Mouse (Mus musculus) heart, postnatal 4 days (tissue): Measurements from ENCODE around the gene Adgrl2. TPM values are rescaled to one million over a fixed set of nuclear protein-coding genes. Genes with fewer than 3 reads are reported as not detected.

Source experiments
- DNase-seq: peaks from one replicate; pipeline ENCODE4 v3.0.0; 2021
- total RNA-seq, 2 experiments: library from RNA; stranded (reverse); gene quantifications; 2 replicates each; pipeline ENCODE4 v1.2.3; 2021

The Adgrl2 gene
- total RNA-seq: 100 to 1,000 TPM; 126 to 134 TPM

GRCm38 (mm10) chr3:148990531-148991003, at the start of gene Adgrl2:
TSS of gene Adgrl2 (minus strand) at chr3:148990555.
- no peak for DNase-seq

DNA sequence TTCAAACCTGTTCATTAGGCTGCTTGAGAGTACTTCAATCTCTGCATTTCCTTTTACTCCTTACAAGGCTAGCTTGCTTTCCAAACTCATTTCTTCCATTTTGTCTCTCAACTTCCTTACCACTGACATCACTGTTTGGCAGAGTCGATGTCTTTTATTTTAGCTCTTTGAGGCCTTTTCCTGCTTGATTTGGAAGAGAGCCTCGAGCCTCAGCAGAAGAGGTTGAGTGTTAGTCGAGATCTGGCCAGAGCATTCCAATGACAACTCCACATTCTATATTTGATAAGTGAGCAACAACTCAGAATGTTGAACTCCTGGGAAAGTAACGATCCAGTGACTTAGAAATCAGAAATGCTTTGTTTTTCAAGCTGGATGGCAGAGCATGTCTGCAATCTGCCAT, 48.4 kb upstream of the Adgrl2 start:
- peak; percentile 34 for DNase-seq

- DNase-seq: no peak
Observed at GRCm38 (mm10) chr3:149019925-149020324, 29.6 kb upstream of the Adgrl2 start.

- no peak for DNase-seq
Observed at GRCm38 (mm10) chr3:149009311-149009710, 19.0 kb upstream of the Adgrl2 start.

- no peak for DNase-seq
Observed at GRCm38 (mm10) chr3:149008634-149009023, 18.3 kb upstream of the Adgrl2 start.

GRCm38 (mm10) chr3:149007860-149008633, 17.7 kb upstream of the Adgrl2 start:
- DNase-seq: no peak

DNA sequence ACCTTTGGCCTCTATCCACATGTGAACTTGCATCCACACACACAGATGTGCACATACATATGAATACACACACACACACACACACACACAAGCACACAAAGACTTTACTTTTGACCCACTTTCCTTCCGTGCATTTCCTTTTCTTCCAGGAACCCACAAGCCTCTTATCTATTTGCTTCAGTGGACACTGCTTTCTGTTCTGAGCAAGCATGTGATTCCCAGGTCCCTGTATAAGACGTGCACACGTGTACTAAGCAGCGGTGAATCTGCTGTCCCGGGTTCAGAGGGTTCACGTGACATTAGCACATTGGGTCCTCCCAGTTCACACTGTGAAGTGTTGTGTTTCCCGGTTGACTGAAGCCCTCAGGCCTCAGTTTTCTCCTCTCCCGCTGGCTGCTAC, 11.0 kb upstream of the Adgrl2 start:
- no peak for DNase-seq

DNA sequence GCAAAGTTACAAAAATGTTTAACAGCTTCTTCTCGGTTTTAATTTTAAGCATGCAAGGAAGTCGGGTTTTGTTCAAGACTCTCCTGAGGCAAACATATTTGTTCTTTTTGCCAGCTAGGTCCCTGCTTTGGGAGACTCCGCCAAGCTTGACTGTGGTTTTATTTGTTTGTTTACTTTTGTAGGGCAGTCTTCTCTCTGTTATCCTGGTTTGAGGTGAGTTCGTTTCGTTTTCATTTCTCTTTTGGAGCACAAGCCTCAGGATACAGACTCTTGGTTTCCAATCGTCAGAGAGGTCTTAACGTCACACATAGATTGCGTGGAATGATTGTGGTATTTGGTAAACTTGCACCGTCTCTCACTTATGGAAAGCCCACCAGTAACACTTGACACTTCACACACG, 8.3 kb upstream of the Adgrl2 start:
- DNase-seq: no peak

DNA sequence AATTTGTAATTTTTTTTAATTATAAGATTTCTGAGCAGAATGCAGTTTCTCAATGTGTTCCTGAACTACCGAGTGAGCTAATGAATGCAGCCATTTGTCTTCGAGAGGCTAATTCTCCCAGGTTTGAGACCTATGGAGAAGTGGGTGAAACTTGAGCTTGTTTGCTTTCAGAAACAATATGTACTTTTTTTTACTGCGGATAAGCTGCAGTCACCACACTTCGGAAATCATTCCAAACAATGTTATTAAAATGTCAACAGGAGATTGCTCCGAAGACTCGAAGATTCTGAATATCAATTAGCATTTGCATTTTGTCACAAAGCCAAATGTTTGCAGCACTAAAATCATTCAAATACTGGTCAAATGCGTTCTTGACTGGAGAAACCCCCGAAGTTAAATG, 701 bp upstream of the Adgrl2 start:
- DNase-seq: no peak

DNA sequence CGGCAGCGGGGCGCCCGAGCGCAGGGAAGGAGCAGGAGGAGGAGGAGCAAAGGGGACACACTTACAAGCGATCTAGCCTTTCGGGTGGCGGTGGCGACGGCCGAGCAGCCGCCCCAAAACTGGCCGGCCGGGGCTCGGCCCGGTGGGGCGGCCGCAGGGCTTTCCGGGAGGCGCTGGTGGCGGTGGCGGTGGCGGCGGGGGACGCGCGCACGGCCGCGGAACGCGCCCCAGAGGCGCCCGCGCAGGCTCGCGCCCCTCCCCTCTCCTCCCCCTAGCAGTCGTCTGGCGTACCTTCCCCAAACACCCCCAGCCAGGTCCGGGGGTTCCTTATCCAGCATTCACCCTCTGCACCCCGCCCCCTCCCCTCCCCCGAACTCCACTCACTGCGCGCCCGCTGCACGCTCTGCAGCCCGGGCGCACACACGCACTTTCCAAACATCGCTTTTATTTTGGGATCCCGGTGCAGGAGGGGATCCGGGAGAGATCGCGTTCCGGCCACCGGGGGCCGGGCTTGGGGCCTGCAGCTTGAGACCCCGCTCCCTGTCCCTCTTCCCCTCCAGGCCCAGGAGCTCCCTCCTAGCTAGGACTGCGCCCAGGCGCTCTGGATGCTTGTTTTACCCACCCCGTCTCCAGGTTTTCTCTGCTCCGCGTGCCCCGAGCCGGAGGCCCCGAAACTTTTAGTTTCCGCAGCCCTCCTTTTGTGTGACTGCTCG, 381 bp downstream of the Adgrl2 start:
- DNase-seq: peak; percentile 77

GRCm38 (mm10) chr3:148988996-148989817, 1.1 kb downstream of the Adgrl2 start:
- DNase-seq: peak; percentile 90

GRCm38 (mm10) chr3:148988293-148988995, 1.9 kb downstream of the Adgrl2 start:
- DNase-seq: peak; percentile 49

DNA sequence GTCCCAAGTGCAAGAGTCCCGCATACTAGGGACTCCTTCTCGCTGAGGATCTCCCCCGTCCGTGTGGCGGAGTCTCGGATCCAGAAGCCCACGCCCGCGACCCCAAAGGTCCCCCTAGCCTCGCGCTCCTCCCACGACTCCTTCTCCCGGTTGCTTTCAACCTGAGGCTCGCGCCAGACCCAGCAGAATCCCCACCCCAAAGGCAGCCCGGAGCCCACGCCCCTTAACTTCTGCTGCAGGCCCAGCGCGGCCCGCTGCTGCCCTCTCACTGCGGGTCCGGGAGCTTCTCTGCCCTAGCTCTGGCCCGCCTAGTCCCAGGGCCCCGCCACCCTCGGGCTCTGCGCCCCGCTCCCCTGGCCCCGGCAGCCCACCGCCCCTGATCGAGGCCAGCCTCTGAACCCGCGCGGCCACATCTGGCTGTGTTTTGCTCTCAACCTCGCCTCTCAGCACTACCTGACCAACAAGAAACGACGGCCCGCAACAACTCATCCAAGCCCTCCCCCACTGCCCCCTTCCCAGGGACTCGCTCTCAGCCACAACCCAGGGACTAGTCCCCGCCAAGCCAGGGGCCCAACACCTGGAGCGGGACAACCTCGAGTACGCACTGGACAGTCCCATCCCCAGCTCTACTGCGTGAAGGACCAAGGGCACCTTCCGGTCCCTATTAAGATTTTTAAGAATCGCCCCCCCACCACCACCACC, 2.6 kb downstream of the Adgrl2 start:
- DNase-seq: peak; percentile 89

DNA sequence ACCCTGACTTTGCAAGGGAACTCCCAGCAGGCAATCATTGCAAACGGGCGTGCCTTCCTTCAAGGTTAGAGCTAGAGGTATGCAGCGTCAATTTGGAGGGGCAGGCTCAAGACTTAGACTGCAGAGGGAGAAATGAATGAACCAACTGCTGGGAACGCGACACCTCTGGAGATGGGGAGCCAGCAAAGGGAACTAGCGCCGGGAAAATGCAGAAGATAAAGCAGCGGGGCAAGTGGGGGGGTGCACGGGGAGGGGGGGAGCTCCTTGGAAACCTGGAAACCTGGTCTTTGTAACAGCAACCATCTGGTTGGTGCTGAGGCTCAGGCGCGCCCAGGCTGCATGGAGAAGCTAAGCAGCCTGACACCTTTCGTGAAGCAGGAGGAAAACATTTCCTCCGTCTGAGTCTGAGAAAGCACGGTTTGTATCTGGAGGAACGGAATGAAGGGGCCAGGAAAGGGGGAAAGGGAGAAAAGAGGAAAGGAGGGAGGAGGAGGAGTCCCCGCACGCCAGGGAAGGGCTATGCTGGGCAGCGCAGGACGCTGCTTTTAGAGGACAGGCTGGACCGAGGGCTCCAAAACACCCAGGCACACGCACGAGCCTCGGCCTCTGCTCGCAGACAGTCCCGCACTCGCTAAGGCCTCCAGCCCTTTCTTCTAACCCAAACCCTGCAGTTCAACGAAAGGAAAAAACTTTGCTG, 3.3 kb downstream of the Adgrl2 start:
- DNase-seq: peak; percentile 24

GRCm38 (mm10) chr3:148986296-148986893, 4.0 kb downstream of the Adgrl2 start:
- DNase-seq: no peak

DNA sequence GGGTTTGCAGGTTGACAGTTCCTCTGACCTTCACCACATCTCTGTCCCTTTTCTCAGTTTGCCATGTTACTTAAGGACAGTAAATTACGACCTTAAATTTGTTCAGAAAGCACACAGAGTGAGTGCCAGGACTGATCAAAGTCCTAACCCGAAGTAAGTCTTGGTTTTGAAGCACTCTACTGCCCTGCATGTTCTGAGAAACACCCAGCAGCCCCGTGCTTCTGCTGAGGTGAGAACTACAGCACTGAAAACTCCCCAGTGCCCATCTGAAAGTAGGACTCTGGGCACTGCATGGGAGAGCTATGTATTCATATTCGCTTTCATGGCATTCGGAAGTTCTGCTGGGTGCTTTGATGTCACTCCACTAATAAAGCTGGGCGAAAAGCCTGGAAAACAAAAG, 6.0 kb downstream of the Adgrl2 start:
- DNase-seq: no peak

- DNase-seq: no peak
Observed at GRCm38 (mm10) chr3:148982370-148982769, 8.0 kb downstream of the Adgrl2 start.

DNA sequence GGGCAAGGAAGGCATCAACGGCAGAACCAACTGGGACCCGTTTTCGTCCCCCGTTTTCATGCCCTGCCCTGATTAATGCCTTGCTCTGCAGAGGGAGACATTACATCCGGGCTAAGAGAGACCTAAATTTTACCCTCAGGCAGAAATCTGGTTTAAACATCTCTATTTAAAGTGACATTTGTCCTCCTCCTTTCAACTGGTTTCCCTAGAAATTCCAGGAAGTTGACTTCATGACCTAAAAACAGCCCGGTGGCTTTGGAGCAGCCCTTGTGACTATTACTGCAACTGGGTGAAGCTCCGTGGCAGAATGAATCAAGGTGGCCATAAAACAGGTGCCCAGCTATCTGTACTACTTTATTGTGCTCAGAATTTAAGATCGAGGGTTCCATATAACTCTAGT, 8.6 kb downstream of the Adgrl2 start:
- peak; percentile 29 for DNase-seq

DNA sequence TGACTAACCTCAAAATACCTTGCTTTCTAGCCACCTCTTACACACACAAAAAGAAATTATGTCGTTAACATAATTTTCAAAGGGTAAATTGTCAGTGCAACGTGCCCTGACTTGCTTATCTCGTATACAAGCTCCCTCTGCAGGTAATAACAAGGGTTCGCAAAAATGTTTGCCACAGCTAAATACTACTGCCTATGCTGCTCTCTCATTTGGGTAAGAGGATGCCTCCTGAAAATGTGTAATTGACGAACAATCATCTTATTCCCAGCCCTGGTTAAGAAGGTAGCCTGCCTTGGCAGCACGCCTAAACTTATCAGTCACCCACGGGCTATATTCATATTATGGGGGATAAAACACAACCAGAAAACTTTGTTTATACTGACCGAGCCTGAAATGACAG, 11.8 kb downstream of the Adgrl2 start:
- no peak for DNase-seq

- no peak for DNase-seq
Observed at GRCm38 (mm10) chr3:148977838-148978237, 12.5 kb downstream of the Adgrl2 start.

GRCm38 (mm10) chr3:148977124-148977529, 13.2 kb downstream of the Adgrl2 start:
- peak; percentile 31 for DNase-seq
